16 mouse cellular contexts compared by ENCODE assay signal in genomic region chr7:81566892-81567291, GRCm38 (mm10). TPM values are rescaled to one million over a fixed set of nuclear protein-coding genes. Genes with fewer than 3 reads are reported as not detected.
DNase-seq lines count a peak whose midpoint lies in the region; ATAC-seq and TF ChIP-seq lines count a peak whose summit lies in the region.
"Had no signal": no experiment of that assay in that cellular context is flagged by ENCODE, and none has a peak within 500 bp of the region (broad histone marks: within the 10 kb centered on the region; RNA-seq: fewer than 3 reads in every experiment).

TSS of gene Fsd2 (minus strand) at chr7:81566944.

- no peak for TF ChIP-seq CTCF in forebrain, postnatal 0 days (IDR thresholded peaks at IDR 0.05; ENCODE audit: low read depth)
- no peak for TF ChIP-seq CTCF in heart, postnatal 0 days (IDR thresholded peaks at IDR 0.05; ENCODE audit: low read depth)

- no peak for ATAC-seq in forebrain, embryonic 13.5 days
- no peak for ATAC-seq in forebrain, postnatal 0 days
- ATAC-seq in heart, postnatal 0 days (ENCODE audit: insufficient read depth, low read depth) = peak; percentile 83
- ATAC-seq in granulocyte monocyte progenitor cell, adult 5-6 weeks (replicated peaks; ENCODE audit: poor library complexity, severe bottlenecking) = no peak
- ATAC-seq: midbrain, embryonic 15.5 days had no signal

- no peaks in the 10 kb centered on the region for H3K36me3 ChIP-seq in forebrain, embryonic 13.5 days (ENCODE audit: poor library complexity, severe bottlenecking)
- H3K36me3 ChIP-seq in forebrain, postnatal 0 days (ENCODE audit: insufficient read depth) = no peaks in the 10 kb centered on the region
- H3K36me3 ChIP-seq in heart, postnatal 0 days (replicated peaks; ENCODE audit: control insufficient read depth, insufficient read depth, low read length) = no peaks in the 10 kb centered on the region
- H3K36me3 ChIP-seq: embryonic facial prominence, embryonic 15.5 days; G1E; liver, embryonic 15.5 days; midbrain, embryonic 15.5 days; neural tube, embryonic 15.5 days; stomach, embryonic 15.5 days had no signal

- H3K27me3 ChIP-seq in forebrain, embryonic 13.5 days = no peaks in the 10 kb centered on the region
- no peaks in the 10 kb centered on the region for H3K27me3 ChIP-seq in forebrain, postnatal 0 days (ENCODE audit: insufficient read depth, low read length)
- no peaks in the 10 kb centered on the region for H3K27me3 ChIP-seq in heart, postnatal 0 days (ENCODE audit: control insufficient read depth, insufficient read depth, low read length)
- H3K27me3 ChIP-seq: embryonic facial prominence, embryonic 15.5 days; midbrain, embryonic 15.5 days; neural tube, embryonic 15.5 days; stomach, embryonic 15.5 days had no signal

- WGBS in forebrain, embryonic 13.5 days = 83% methylated on average over 9 of the region's 9 CpGs
- 80% methylated on average over 9 of the region's 9 CpGs for WGBS in forebrain, postnatal 0 days
- 34% methylated on average over 9 of the region's 9 CpGs for WGBS in heart, postnatal 0 days

- H3K4me2 ChIP-seq in forebrain, embryonic 13.5 days = no peak within 1 kb of the TSS
- no peak within 1 kb of the TSS for H3K4me2 ChIP-seq in forebrain, postnatal 0 days (ENCODE audit: low read depth)
- H3K4me2 ChIP-seq in heart, postnatal 0 days (ENCODE audit: low read depth, low read length) = peak within 1 kb of the TSS; percentile 67
- H3K4me2 ChIP-seq: embryonic facial prominence, embryonic 15.5 days; liver, embryonic 15.5 days; midbrain, embryonic 15.5 days; neural tube, embryonic 15.5 days; stomach, embryonic 15.5 days had no signal

- no peak for DNase-seq in forebrain, postnatal 0 days
- DNase-seq in gonadal fat pad, adult 2 months (ENCODE audit: low read depth) = no peak
- DNase-seq in heart, postnatal 0 days (ENCODE audit: low spot score) = peak; percentile 93
- DNase-seq in frontal cortex, adult 2 months (ENCODE audit: extremely low spot score in 1 of 2, low spot score in 1 of 2) = no peak
- no peak for DNase-seq in embryo, embryonic 11 days
- DNase-seq: cerebellum, postnatal 10 days; kidney, postnatal 14 days had no signal

- H3K9ac ChIP-seq in forebrain, embryonic 13.5 days = no peak within 1 kb of the TSS
- no peak within 1 kb of the TSS for H3K9ac ChIP-seq in forebrain, postnatal 0 days
- peak within 1 kb of the TSS; percentile 64 for H3K9ac ChIP-seq in heart, postnatal 0 days (replicated peaks; ENCODE audit: low read depth, low read length)
- H3K9ac ChIP-seq: embryonic facial prominence, embryonic 15.5 days; liver, embryonic 15.5 days; midbrain, embryonic 15.5 days; neural tube, embryonic 15.5 days; stomach, embryonic 15.5 days had no signal

- peak within 1 kb of the TSS; percentile 69 for H3K27ac ChIP-seq in forebrain, embryonic 13.5 days
- no peak within 1 kb of the TSS for H3K27ac ChIP-seq in forebrain, postnatal 0 days (ENCODE audit: low read depth, low read length)
- no peak within 1 kb of the TSS for H3K27ac ChIP-seq in brown adipose tissue, adult 24 weeks (replicated peaks; ENCODE audit: low read depth, low read length)
- peak within 1 kb of the TSS; percentile 97 for H3K27ac ChIP-seq in heart, postnatal 0 days (ENCODE audit: low read depth)
- H3K27ac ChIP-seq: embryonic facial prominence, embryonic 15.5 days; liver, embryonic 15.5 days; midbrain, embryonic 15.5 days; neural tube, embryonic 15.5 days; stomach, embryonic 15.5 days had no signal

- no peak within 1 kb of the TSS for H3K4me3 ChIP-seq in forebrain, embryonic 13.5 days
- no peak within 1 kb of the TSS for H3K4me3 ChIP-seq in forebrain, postnatal 0 days (ENCODE audit: low read depth, low read length)
- no peak within 1 kb of the TSS for H3K4me3 ChIP-seq in brown adipose tissue, adult 24 weeks (ENCODE audit: insufficient read depth, low read depth, low read length)
- peak within 1 kb of the TSS; percentile 34 for H3K4me3 ChIP-seq in heart, postnatal 0 days (ENCODE audit: low read depth, low read length)
- H3K4me3 ChIP-seq: embryonic facial prominence, embryonic 15.5 days; liver, embryonic 15.5 days; midbrain, embryonic 15.5 days; neural tube, embryonic 15.5 days; stomach, embryonic 15.5 days had no signal

- H3K4me1 ChIP-seq in forebrain, embryonic 13.5 days = peaks cover 13% of the 10 kb centered on the region
- H3K4me1 ChIP-seq in forebrain, postnatal 0 days (ENCODE audit: insufficient read depth) = peaks cover 4% of the 10 kb centered on the region; the same call in 1 of the 2 replicates
- no peaks in the 10 kb centered on the region for H3K4me1 ChIP-seq in brown adipose tissue, adult 24 weeks (ENCODE audit: control insufficient read depth, insufficient read depth, insufficient read length, low read length)
- peaks cover 21% of the 10 kb centered on the region for H3K4me1 ChIP-seq in heart, postnatal 0 days (ENCODE audit: control insufficient read depth, insufficient read depth)
- H3K4me1 ChIP-seq: midbrain, embryonic 15.5 days; stomach, embryonic 15.5 days had no signal

- peak; percentile 97 for TF ChIP-seq EP300 in heart, postnatal 0 days (IDR thresholded peaks at IDR 0.05; ENCODE audit: low read depth)

- no peaks in the 10 kb centered on the region for H3K9me3 ChIP-seq in forebrain, embryonic 13.5 days (replicated peaks)
- H3K9me3 ChIP-seq in forebrain, postnatal 0 days (ENCODE audit: low read length) = no peaks in the 10 kb centered on the region
- no peaks in the 10 kb centered on the region for H3K9me3 ChIP-seq in heart, postnatal 0 days (replicated peaks; ENCODE audit: control insufficient read depth, low read length)
- H3K9me3 ChIP-seq: embryonic facial prominence, embryonic 15.5 days; G1E; liver, embryonic 15.5 days; midbrain, embryonic 15.5 days; neural tube, embryonic 15.5 days; stomach, embryonic 15.5 days had no signal

RNA-seq across cellular contexts. Expression of gene Fsd2, which starts in this region (rescaled TPM):
- 0.10 TPM in 2 replicates for polyA plus RNA-seq in forebrain, embryonic 13.5 days (2015; fragmentation: Nextera tagmentation; extraction: Ambion mirVana)
- 0.15 and 0.48 TPM in 2 replicates for total RNA-seq in forebrain, postnatal 0 days (2014; rRNA removed)
- 0.16 and 0.31 TPM in 2 replicates for polyA plus RNA-seq in forebrain, postnatal 0 days (2015; fragmentation: Nextera tagmentation; extraction: Ambion mirVana)
- polyA plus RNA-seq in brown adipose tissue, adult 24 weeks (2012; ENCODE audit: insufficient read depth, insufficient read length, missing spikeins) = 18.0 and 18.9 TPM in 2 replicates
- polyA plus RNA-seq in gonadal fat pad, adult 2 months (2012; rRNA removed) = 5.7 and 11.2 TPM in 2 replicates
- 83.2 and 93.7 TPM in 2 replicates for total RNA-seq in heart, postnatal 0 days (2014; rRNA removed; ENCODE audit: low replicate concordance)
- 95.1 and 99.0 TPM in 2 replicates for polyA plus RNA-seq in heart, postnatal 0 days (2015; fragmentation: Nextera tagmentation; extraction: Ambion mirVana)
- 0.22 and 0.25 TPM in 2 replicates for polyA plus RNA-seq in frontal cortex, adult 2 months (2012; rRNA removed)
- total RNA-seq in granulocyte monocyte progenitor cell, adult 5-6 weeks (2014; fragmentation: Nextera tagmentation) = 0.66 TPM in 1 of 2 replicates, not detected in the other
- total RNA-seq in granulocyte monocyte progenitor cell, adult 5-6 weeks (2017) = 0.13 and 0.41 TPM in 2 replicates
- polyA plus RNA-seq: G1E had no signal

Comparison
In these comparisons a context has a peak if more than half of its experiments do, and no peak if none do; other contexts are left out.
1. RNA of gene Fsd2 (total RNA-seq): 83.2 to 93.7 TPM in heart, postnatal 0 days; 0.15 to 0.48 TPM in forebrain, postnatal 0 days and 0.13 to 0.66 TPM in granulocyte monocyte progenitor cell, adult 5-6 weeks; every median in the first group is over 10 times any median in the second.
2. H3K27ac ChIP-seq: peak in forebrain, embryonic 13.5 days (single experiment) and heart, postnatal 0 days (single experiment); none in forebrain, postnatal 0 days (single experiment) and brown adipose tissue, adult 24 weeks (single experiment).